Mouse (Mus musculus) liver, embryonic 14.5 days (tissue): ENCODE measurements around the gene Sfrp2. TPM values are rescaled to one million over a fixed set of nuclear protein-coding genes. Genes with fewer than 3 reads are reported as not detected.

ENCODE experiments used
- ATAC-seq: fragments of 200-750 bp; cut with Nextera tagmentation; 2 replicates; pipeline ENCODE4 v1.8.0; 2017; ENCODE audit warnings: moderate number of reproducible peaks, mild to moderate bottlenecking, moderate library complexity; ENCODE audit not compliant: insufficient read depth
- DNase-seq, 3 experiments: peaks; one replicate each; pipeline ENCODE4 v3.0.0-alpha.2; 2012 to 2013; ENCODE audit warnings: low read depth in 3 of 3, low spot score in 3 of 3
- H3K27ac ChIP-seq: fragments of 300-500 bp; sonication (generic); 2 replicates; pipeline ENCODE4 v1.5.1; 2014; ENCODE audit warnings: moderate library complexity, mild to moderate bottlenecking, control low read depth, inconsistent platforms
- H3K27me3 ChIP-seq: fragments of 300-500 bp; sonication (generic); 2 replicates; pipeline ENCODE4 v1.6.1; 2014; ENCODE audit warnings: mild to moderate bottlenecking, low read length, moderate library complexity; ENCODE audit not compliant: control insufficient read depth, insufficient read depth
- H3K36me3 ChIP-seq: fragments of 300-500 bp; sonication (generic); replicated peaks from 2 replicates; pipeline ENCODE4 v1.6.1; 2014; ENCODE audit warnings: low read depth; ENCODE audit not compliant: control insufficient read depth, insufficient read depth
- H3K4me1 ChIP-seq, 2 experiments: fragments of 200-500 bp in 1 of 2; fragments of 300-500 bp in 1 of 2; sonication (generic) in 1 of 2; replicated peaks; 2 replicates each; pipeline ENCODE4 v1.6.1; 2012 to 2014; ENCODE audit warnings: antibody characterized with exemption in 1 of 2, inconsistent platforms in 1 of 2, low read length in 1 of 2; ENCODE audit not compliant: control insufficient read depth in 2 of 2, insufficient read depth in 2 of 2
- H3K4me2 ChIP-seq: fragments of 300-500 bp; sonication (generic); 2 replicates; pipeline ENCODE4 v1.6.1; 2014; ENCODE audit warnings: low read depth, mild to moderate bottlenecking, control low read depth, moderate library complexity
- H3K4me3 ChIP-seq, 2 experiments: fragments of 200-500 bp in 1 of 2; fragments of 300-500 bp in 1 of 2; sonication (generic) in 1 of 2; 2 replicates each; pipeline ENCODE4 v1.5.1; 2012 to 2014; ENCODE audit warnings: low read depth in 2 of 2, low read length in 2 of 2, mild to moderate bottlenecking in 2 of 2, control low read depth in 1 of 2, inconsistent platforms in 1 of 2, moderate library complexity in 1 of 2; ENCODE audit not compliant: insufficient read depth in 1 of 2
- H3K9ac ChIP-seq: fragments of 300-500 bp; sonication (generic); replicated peaks from 2 replicates; pipeline ENCODE4 v1.6.1; 2014; ENCODE audit warnings: mild to moderate bottlenecking, control low read depth, moderate library complexity
- H3K9me3 ChIP-seq: fragments of 300-500 bp; sonication (generic); 2 replicates; pipeline ENCODE4 v1.6.1; 2016; ENCODE audit warnings: low read length, mixed read lengths; ENCODE audit not compliant: control insufficient read depth
- CTCF ChIP-seq: IDR thresholded peaks from 2 replicates; pipeline ENCODE4 v1.5.1; 2016; ENCODE audit warnings: antibody characterized with exemption, low read depth, control low read depth
- EP300 ChIP-seq: IDR thresholded peaks from 2 replicates; pipeline ENCODE4 v1.6.1; 2016; ENCODE audit warnings: antibody characterized with exemption, low read depth
- WGBS: fragments of 180-500 bp; shearing (Covaris S2); extraction: QIAGEN DNeasy Blood & Tissue Kit; methylation state at CpG from one replicate; pipeline ENCODE4 v1.1.7; 2014; ENCODE audit not compliant: insufficient replicate concordance; 5-methylcytosine and 5-hydroxymethylcytosine counted together
- polyA plus RNA-seq, 2 experiments: library from polyadenylated mRNA; depleted of rRNA in 1 of 2; stranded (reverse) in 1 of 2; unstranded in 1 of 2; fragments of >200 nt; fragmentation: Nextera tagmentation in 1 of 2; extraction: Ambion mirVana in 1 of 2; gene quantifications; 2 replicates each; pipeline versions ENCODE4 v1.2.1 to v1.2.3; 2012 to 2014

Sfrp2 gene
- polyA plus RNA-seq (2012; rRNA removed): 1.0 and 1.6 TPM in 2 replicates
- 1.2 and 1.7 TPM in 2 replicates for polyA plus RNA-seq (2014; fragmentation: Nextera tagmentation; extraction: Ambion mirVana)

GRCm38 (mm10) chr3:83765871-83766725 is at the start of gene Sfrp2:
Gene Sfrp2 (plus strand): TSS chr3:83766321.
- no peaks in the 10 kb centered on the region for H3K36me3 ChIP-seq
- no peak for DNase-seq
- no peak within 1 kb of the TSS for H3K27ac ChIP-seq
- ATAC-seq: no peak
- H3K9me3 ChIP-seq: no peaks in the 10 kb centered on the region
- no peak within 1 kb of the TSS for H3K9ac ChIP-seq
- peak within 1 kb of the TSS; percentile 55 for H3K4me2 ChIP-seq
- TF ChIP-seq EP300 (no peak), CTCF (no peak)
- H3K27me3 ChIP-seq: peaks cover 47% of the 10 kb centered on the region
- WGBS: under 1% methylated on average over 65 of the region's 82 CpGs
- peak within 1 kb of the TSS; percentile 15 to 42; a peak in 3 of 4 replicates for H3K4me3 ChIP-seq
- no peaks in the 10 kb centered on the region for H3K4me1 ChIP-seq

GRCm38 (mm10) chr3:83717643-83718231 is 48.4 kb upstream of the Sfrp2 start:
- no peak for TF ChIP-seq EP300
- no peak for TF ChIP-seq CTCF
- ATAC-seq (no peak), DNase-seq (no peak)

GRCm38 (mm10) chr3:83718662-83719061 is 47.5 kb upstream of the Sfrp2 start:
- no peaks in the 10 kb centered on the region for H3K36me3 ChIP-seq
- DNase-seq: no peak
- H3K9me3 ChIP-seq: no peaks in the 10 kb centered on the region
- H3K27ac ChIP-seq: no peak overlapping the region
- ATAC-seq: no peak
- WGBS: 18% methylated on average over 4 of the region's 4 CpGs
- no peak overlapping the region for H3K9ac ChIP-seq
- no peak overlapping the region for H3K4me2 ChIP-seq
- H3K4me1 ChIP-seq: peaks cover 0 to 3% of the 10 kb centered on the region in 2 experiments; a peak in 1 of 4 replicates
- no peaks in the 10 kb centered on the region for H3K27me3 ChIP-seq
- H3K4me3 ChIP-seq: no peak overlapping the region
- no peak for TF ChIP-seq EP300

More at GRCm38 (mm10) chr3:83717643-83718231, 48.4 kb upstream of the Sfrp2 start:
- no peaks in the 10 kb centered on the region for H3K36me3 ChIP-seq
- H3K27ac ChIP-seq: no peak overlapping the region
- H3K4me2 ChIP-seq: no peak overlapping the region
- H3K4me1 ChIP-seq: peaks cover 0 to 3% of the 10 kb centered on the region in 2 experiments; a peak in 1 of 4 replicates
- H3K27me3 ChIP-seq: no peaks in the 10 kb centered on the region
- H3K9me3 ChIP-seq: no peaks in the 10 kb centered on the region
- 42% methylated on average over 7 of the region's 7 CpGs for WGBS
- H3K9ac ChIP-seq: no peak overlapping the region
- no peak overlapping the region for H3K4me3 ChIP-seq

GRCm38 (mm10) chr3:83728223-83728622 is 37.9 kb upstream of the Sfrp2 start:
- DNase-seq: no peak
- Histone ChIP-seq H3K9ac (no peak overlapping the region), H3K4me1 (no peaks in the 10 kb centered on the region), H3K4me2 (no peak overlapping the region), H3K27ac (no peak overlapping the region), H3K9me3 (no peaks in the 10 kb centered on the region), H3K27me3 (no peaks in the 10 kb centered on the region), H3K4me3 (no peak overlapping the region), H3K36me3 (no peaks in the 10 kb centered on the region)
- no peak for ATAC-seq
- TF ChIP-seq CTCF (no peak), EP300 (no peak)
- WGBS: 49% methylated on average over 3 of the region's 3 CpGs
